Mouse (Mus musculus): ENCODE measurements at regions not wholly inside any gene's neighbourhood (a gene's known extent, or its start where the extent isn't known, plus 50 kb on each side); places are given as distances from the start of the nearest gene placed in this dataset. TPM values are rescaled to one million over a fixed set of nuclear protein-coding genes. Genes with fewer than 3 reads are reported as not detected.

Small RNA genes lying in the stretch of these regions (microRNA-seq; reads per million reads assigned to microRNA genes)
- gene Mir8099-2 = not detected
